Mouse (Mus musculus) liver (tissue): Measurements from ENCODE around the gene Elk3.

Source experiments
- DNase-seq: peaks from one replicate; pipeline ENCODE4 v3.0.0-alpha.2; 2020; ENCODE audit warnings: mixed read lengths

Elk3 gene

DNA sequence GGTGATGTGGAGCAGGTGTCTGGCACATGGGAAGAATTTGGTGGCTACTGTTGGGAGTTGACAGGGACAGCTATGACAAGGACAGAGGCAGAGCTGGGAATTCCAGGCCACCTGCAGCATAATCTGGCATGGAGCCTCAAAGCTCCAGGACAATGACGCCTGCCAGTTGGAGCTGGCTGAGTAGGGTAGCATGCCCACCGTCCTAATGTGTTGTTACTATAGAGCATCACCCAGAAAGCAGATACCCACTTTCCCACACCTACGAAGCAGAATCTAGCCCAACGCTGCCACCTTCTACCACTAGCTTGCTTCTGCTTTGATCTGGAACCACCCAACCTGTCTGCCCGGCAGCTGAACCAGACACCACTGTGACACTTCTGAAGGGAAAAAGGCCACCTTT, 46.9 kb downstream of the Elk3 start:
- DNase-seq, result no peak

DNA sequence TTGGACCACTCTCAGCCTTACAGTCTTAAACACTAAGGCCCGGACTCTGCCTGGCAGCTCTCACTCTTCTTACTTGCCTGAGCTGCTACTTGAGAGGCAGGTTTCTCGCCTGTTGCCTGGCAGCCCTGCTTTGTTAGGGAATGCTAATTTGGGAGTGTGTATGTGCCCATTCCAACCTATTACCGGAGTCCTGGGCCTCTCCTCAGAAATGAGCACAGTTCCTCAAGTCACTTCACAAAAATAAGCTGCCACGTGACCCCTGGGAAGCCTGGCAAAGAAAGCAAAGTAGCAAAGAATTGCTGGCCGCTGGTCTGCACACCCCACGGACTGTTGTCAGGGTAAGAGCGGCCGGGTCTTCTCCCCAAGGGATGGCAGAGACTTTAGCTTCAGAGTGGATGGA, 47.5 kb downstream of the Elk3 start:
- DNase-seq, result no peak

DNA sequence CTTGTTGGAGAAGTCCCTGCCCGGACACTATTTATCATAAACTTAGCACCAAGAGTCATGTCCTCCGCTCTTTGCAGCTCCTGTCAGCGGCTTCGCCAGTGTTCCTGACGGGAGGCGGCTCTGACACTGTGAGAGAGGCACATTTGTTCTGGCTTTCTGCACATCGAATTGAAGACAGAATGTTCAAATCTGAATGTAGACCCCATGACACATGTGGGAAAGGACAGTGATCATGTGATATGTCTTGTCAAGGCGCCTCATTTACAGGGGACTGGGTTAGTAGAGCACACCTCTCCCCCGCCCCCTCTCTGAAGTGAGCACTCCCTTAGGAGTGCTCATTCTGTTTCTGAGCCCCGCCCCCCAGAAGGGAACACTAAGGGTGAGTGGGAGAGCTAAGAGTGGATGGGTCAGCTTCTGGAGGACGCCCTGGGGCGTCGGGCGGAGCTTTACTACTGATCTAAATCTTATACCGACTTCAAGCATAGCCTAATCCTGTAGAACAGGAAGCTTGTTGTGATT, 48.9 kb downstream of the Elk3 start:
- DNase-seq, result no peak

DNA sequence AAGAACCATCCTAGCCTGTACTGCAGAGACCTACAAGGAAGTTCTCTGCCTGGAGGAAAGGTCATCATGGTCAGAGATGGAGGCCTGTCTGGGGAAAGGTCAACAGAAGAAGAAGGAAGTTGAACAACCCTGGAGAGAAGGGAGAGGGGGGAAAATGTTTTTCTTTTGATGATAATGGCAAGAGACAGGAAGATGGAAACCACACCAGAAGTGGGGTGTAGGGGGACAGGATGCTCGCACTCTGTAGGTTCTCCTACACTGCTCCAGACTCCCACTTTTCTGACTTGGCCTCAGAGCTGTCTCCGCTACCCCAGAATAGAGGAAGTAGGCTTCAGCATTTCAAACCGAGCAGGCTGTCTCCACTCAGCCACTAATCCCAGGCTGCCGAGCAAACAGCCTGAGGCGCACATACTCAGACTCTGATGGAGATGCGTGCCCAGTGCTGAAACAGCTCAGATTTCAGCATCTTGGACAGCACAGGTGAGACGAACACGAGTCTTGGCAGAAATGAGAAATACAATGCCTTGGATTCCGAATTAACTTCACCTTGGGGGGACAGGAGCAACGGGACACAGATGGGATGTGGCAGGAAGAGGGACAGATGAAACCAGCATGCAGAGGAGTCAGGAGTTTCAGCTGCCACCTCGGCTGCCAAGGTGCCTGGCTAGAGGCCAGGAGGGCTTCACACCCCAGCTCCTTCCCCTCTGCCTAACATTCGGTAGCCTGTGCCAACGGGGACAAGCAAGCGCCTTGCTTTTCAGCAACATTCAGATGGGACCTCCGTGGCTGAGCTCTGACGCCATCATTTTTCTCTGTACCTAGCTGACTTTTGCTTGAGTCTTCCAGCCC, 49.6 kb downstream of the Elk3 start:
- DNase-seq, result no peak

DNA sequence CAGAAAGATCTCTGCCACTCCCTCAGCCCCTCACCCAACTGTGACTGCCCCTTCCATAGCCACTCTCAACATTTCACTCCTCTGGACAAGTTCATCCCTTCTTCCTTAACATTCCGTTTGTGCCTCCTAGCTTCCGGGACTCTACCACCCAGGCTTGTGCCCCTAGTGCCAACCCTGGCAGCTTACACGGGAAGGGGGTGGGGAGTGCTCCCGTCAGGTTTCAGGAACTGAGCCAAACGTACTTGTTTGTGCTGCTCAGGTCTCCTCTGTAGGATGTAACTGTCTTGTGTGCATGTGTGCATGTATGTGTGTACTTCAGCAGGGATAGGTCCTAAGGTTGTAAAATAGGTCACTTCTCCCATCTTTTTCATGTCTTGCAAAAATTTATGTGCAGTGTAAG, 51.1 kb downstream of the Elk3 start:
- DNase-seq, result no peak

DNA sequence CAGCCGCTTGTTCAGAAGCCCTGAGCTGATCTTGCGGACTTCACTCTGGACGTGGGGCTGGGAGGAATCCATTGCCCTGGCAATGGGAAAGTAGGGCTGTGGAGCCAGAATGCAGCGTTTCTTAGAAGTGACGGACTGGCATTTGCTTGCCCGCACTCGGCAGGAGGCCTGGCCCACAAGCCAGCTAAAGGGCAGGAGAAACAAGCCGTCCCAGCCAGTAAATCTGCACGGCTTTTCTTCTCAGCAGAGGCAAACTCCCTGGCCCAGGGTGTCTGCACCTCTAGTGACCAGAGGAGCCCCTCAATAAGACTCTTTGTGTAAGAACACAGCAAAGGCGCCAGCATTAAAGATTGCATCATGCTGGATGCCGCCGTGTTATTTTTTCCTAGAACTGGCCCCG, 55.6 kb downstream of the Elk3 start:
- DNase-seq, result no peak

DNA sequence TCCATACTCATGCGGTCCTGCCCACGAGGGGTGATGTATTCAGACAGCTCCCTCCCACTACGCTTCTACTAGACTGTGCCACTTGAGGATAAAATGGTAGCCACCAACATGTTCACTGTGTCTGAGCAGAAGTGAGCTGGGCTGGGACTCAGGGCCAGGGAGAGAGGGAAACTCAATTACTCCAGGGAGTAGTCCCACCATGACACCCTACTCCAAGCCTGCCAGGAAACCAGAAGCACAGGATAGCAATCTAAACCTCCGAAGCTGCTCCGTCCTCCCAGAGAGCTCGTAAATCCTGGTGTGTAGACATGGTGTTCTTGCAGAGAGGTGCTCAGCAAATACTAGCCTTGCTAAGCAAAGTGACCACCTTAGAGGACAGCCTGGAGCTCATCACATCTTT, 57.8 kb downstream of the Elk3 start:
- no peak for DNase-seq

DNA sequence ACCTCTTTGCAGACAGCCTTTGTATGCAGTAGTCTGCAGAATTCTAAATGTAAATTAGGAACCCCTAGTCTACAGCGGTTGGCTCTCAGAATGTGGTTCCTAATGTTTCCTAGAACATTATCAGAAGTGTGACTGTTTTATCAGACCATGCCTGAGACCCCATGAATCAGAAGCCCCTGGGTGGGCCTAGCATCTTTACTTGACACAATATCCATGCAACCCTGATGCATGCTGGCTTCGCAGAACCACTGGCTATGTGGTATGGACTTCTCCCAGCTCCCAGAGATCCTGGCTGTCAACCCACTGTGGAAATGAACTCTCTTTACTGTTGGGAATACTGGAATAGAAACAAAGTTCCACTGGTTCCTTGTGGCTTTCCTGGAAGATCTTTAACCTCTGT, 58.3 kb downstream of the Elk3 start:
- no peak for DNase-seq

DNA sequence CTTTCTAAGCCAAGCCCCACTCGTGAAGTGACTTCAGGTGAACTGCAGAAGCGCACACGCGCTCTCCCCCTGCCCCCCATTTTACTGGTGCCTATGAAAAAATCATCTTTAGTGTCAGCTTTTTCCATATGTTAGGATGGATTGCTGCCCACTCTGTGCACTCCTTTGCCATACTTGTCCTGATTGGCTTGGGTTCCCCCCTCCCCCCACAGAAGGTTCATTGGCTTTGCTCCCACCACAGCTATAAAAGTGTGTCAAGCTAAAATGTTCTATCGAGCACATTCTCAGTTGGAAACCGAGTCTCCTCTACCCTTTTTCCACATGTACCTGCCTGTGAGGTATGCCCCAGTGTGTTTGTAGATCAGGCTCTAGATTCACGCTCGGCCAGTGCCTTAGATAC, 59.5 kb downstream of the Elk3 start:
- no peak for DNase-seq

DNA sequence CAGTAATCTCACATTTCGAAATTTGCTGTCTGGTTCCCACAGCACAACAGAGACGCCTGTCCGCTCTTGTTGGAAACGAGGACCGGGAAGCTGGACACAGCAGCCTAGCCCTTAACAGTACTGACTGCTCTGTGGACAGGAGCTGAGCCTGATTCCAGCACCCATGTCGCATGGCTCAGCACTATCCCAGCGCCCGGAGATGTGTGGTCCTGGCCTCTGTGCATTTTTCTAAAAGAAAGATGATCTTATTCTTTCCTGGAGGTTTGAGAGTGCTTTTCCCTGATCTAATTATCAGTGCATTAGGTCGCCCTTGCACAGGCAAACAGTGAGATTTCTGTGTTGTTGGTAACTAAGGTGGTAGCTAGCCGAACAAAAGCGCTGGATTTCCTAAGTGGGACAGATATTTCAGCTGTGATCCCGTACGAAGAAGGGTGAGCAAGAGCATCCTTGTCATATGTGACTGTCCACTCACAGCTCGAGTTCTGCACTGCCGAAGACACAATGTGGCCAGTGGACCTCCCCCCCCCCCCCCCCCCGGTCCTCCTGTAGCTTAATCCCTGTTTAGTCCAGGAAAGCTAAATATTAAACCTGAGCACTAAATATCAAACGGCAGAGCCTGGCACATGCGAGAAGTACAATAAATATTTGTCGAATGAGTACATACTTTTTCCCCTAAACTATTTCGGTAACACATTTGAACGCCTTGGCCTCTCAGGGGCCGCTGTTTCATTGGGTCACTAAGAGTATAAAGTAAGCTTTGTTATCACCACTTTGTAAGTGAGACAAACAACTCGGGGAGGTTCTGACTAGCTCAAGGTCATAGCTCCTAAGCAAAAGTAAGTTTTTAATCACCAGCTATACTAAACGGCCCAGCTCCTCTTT, 60.3 kb downstream of the Elk3 start:
- DNase-seq, result no peak

DNA sequence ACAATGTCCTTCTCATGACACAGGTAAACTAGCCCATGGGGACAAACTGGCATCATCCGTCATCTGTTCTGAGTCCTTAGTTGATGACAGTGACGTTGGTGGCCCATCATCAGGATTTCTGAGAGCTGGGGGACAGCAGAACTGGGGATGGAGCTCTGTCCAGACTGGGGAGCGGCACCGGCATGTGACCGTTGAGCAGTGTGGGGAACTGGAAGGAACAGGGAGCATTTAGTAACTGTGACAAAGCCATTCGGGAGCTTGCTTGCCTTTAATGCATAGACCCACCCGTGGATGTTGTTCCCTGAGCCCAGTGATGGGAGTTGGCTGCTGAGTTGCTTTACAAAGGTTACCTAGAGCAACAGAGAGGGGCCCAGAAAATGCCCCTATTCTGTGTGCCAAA, 61.0 kb downstream of the Elk3 start:
- DNase-seq, result no peak

DNA sequence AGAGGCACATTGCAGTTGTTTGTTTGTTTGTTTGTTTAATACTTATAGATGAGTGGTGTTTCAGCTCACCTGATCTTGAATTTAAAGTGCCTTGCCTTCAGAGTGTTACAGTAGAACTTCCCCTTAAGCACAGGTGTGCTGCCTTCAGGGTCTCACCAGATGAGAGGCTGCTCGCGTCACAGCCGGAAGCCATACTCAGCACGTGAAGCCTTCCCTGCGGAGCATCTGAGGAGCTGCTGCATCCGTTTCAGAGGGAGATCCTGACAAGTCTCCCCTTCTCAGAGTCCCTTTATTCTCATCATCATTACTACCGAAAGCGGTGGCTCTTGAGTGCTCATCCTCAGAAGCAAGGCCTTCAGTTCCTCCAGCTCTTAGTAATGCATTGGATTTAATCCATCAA, 62.5 kb downstream of the Elk3 start:
- DNase-seq, result no peak

DNA sequence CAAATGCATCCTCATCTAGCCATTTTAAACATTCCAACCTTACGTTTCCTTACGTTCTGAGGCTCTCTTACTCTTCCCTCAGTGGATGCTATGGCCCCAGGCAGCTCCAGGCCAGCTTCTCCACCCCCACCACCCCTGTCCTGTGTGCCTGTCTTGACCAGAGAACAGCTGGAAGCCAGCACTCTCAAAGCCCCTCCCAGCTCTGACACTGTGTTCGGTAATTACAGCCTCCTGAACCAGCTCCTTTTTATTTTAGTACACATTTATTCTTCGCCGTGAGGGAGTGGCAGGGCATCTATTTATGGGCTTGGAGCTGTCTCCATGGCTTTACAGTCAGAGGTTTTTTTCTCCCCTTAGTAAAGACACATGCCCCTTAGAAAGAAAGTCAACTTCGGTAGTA, 63.0 kb downstream of the Elk3 start:
- DNase-seq, result no peak

DNA sequence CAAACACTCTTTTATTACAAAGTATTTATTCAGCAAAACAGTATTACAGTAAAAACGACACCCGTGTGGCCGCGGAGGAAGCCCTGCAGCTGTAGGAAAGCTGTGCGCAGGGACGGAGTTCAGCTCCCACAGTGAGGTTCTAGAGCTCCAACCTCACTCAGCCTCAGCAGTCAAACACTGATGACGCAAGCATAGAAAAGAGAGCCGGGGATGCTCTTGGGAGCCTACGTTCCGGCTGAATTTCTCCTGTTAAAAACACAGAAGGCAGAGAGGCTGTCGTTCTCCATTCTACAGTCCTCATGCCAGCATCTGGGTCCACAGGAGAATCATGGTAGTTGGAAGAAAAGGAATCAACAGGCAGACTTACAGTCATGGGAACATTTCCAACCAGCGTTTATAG, 63.5 kb downstream of the Elk3 start:
- DNase-seq, result no peak

DNA sequence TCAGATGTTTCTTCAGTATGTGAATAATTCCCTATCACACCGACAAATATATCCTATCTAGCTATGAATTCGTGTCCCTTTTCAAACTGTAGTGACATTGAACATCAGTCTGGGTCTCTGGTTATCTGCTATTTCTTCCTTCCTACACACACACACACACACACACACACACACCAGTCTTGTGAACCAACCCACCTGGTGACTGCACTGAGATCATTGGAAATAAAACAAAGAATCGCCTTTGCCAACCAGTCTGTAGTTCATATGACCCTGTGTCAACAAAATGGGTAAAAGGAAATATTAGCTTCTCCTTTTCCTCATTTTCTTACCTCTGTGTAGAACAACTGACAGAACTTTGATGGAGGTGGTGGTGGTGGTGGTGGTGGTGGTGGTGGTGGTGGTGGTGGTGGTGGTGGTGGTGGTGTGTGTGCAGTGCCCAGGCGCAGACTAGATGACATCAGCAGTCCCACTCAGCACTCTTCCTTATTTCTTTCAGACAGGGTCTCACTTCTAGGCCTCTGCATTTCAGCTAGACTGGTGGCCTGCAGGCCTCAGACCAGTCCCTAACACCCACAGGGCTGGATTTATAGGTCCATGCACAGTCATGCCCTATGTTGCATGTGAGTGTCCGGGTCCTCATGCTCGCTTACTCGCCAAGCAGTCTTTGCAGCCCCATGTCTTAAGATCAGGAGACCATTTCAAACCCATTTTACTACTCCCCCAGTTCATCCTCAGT, 64.6 kb downstream of the Elk3 start:
- no peak for DNase-seq

DNA sequence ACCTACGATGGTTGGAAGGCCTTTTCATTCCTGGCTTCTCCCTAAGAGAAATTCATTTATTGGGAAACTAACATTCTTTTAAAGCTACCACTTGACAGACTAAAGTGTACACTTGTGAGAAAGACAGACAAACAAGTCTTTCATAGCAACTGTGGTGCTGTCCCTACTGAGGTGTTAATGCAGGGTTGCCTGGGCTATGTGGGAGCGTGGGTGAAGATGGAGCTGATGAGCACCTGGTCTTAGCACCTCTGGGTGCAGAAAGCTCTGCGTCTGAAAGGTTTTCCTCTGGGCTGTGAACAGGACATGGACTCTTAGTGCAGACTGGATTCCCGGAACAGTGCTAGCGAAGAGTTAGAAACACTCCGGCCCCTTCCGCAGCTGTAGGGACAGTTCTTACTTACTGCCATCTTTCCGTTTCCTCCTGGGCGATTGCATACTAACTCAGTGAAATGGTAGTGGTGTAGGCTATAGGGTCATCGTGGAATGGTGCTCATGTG, 66.7 kb downstream of the Elk3 start:
- DNase-seq, result no peak

DNA sequence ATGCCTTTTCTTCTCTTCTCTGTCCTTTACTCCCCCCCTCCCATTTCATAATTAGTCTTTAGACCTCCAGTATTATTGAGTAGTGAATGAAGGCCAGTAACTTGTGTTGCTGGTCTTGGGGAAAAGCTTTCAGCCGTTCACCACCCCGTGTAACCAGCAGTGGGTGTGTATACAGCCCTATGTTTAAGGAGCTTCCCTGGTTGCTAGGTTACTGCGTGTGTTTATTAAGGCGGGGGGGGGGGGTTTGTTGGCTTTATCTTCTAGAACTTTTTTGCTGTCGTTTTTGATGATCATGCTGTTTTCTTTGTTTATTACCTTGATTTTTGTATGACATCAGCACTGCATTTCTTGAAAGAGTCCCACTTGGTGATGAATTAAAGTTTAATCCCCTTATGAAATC, 68.1 kb downstream of the Elk3 start:
- no peak for DNase-seq

DNA sequence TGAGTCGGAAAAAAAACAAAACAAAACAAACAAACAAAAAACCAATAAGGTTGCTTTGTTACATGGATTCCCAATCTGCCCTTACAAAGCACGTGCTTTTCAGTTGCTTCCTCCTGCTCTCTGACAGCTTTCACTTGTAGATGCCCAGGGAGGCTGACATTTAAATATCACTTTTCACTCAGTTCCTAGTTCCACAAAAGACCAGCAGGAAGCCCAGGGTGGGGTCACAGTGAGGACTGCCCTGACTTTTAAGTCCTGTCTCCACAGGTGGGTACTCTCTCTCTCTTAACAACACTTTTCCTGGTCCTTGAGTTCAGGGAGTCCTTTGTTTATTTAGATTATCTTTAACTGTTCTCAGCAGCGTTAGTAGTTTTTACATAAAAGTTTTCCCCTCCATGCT, 68.7 kb downstream of the Elk3 start:
- no peak for DNase-seq

DNA sequence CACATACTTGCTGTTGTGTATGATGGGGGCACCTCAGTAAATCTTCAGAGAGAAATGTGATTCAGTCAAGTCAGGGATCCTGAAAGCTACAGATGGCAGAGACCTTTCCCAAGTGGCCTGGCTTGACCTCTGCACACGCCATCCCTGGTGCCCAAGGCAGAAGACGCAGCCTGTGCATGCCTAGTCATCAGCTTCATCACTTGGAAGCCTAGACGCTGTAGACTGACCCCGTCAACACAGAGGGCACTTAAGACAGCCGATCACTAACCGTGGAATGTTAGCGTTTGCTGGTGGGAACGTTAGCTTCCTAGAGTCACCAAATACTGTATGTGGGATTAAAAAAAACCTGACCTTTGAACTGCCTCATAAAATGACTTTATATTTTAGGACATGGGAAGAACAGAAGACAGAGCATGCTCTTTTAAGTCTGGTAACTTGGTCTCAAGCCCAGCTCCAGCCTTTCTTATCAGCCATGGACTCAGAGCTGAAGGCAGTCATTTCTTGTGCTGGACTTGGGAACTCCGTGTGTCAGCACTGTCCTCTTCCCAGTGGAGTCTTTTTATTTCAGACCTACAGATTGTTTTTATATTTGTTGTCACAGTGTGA, 71.6 kb downstream of the Elk3 start:
- DNase-seq, result no peak

DNA sequence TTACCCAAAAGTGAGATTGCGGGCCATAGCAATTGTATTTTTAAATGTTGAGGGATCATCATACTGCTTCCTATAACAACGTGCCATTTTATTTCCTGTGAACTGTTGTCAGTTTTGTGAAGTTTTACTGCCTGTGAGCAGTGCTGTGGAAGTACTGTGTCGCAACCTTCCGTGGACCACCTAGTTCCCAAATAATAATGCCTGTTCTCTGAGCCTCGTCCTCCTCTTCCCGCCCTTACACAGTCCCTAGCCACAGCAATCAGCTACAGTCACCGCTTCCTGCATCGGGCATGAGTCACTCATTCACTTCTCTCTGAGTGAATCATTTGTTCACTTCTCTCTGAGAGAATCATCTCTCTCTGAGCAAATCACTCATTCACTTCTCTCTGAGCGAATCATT, 76.2 kb downstream of the Elk3 start:
- DNase-seq, result no peak

DNA sequence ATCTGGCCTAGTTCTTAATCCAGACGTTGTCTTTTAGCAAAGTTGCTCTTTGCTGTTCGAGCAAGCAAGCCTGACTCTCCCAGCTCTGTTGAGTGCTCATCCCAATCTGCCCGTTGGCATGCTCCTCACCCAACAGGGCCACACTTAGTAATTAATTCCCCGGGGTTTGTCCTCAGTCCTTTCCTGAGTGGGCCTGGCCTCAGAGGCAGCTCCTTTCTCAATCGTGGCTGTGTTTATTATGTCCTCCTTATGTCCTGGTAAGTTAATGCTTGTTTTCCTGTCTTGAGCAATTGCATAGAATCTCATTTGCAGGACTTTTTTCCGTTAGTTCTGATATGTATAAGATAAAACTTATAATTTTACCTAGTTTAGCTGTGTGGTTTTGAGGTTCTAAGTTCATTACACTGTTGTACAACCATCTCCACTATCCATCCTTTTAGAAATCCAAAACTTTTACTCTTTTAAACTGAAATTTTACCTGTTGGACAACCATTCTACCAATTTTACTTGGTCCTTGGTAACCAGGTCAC, 77.2 kb downstream of the Elk3 start:
- no peak for DNase-seq

DNA sequence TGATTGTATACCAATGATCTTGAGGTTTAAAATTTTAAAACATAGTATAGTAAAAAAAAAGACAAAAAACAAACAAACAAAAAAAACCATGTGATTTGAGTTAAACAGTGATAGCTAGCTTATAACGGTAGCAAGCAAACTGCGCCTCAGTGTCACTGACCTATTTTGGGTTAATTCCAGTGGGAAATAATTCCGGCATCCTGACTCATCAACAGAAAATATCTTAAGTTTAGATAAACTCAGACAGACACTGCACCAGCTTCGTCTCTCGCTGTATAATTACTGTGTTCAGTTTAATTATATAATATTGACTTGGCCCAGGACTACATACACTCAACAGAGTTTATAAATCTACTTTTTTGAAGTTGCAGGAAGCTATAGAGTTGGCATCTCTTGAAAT, 79.0 kb downstream of the Elk3 start:
- no peak for DNase-seq
